Mouse (Mus musculus): ENCODE measurements around the gene Ciart. TPM values are rescaled to one million over a fixed set of nuclear protein-coding genes. Genes with fewer than 3 reads are reported as not detected.
A peak's percentile ranks its signal among the peaks of the same experiment; 100 is the strongest.

Gene Ciart
- polyA plus RNA-seq, 1 experiment: 1.7 TPM

GRCm38 (mm10) chr3:95916760-95917159, 34.7 kb upstream of the Ciart start:
- no peak overlapping the region for H3K27ac ChIP-seq (ENCODE audit: insufficient read depth, low read depth, low read length)
- no peak overlapping the region for H3K4me3 ChIP-seq (ENCODE audit: insufficient read depth, low read length)
- no peak for TF ChIP-seq POLR2A (IDR thresholded peaks at IDR 0.05; ENCODE audit: borderline replicate concordance, low read depth, low read length)
- TF ChIP-seq CTCF (IDR thresholded peaks at IDR 0.05; ENCODE audit: low read depth, low read length): no peak
- H3K4me1 ChIP-seq (ENCODE audit: control insufficient read depth, insufficient read depth, low read length): peaks cover 3% of the 10 kb centered on the region; the same call in 1 of the 2 replicates

- Histone ChIP-seq H3K4me1 (ENCODE audit: control insufficient read depth, insufficient read depth, low read length) (peaks cover 3% of the 10 kb centered on the region; the same call in 1 of the 2 replicates), H3K27ac (ENCODE audit: insufficient read depth, low read depth, low read length) (no peak overlapping the region), H3K4me3 (ENCODE audit: insufficient read depth, low read length) (no peak overlapping the region)
- no peak for TF ChIP-seq CTCF (IDR thresholded peaks at IDR 0.05; ENCODE audit: low read depth, low read length)
- TF ChIP-seq POLR2A (IDR thresholded peaks at IDR 0.05; ENCODE audit: borderline replicate concordance, low read depth, low read length): no peak
Observed at GRCm38 (mm10) chr3:95914706-95915105, 32.7 kb upstream of the Ciart start.

GRCm38 (mm10) chr3:95907613-95908012, 25.6 kb upstream of the Ciart start:
- no peak for TF ChIP-seq POLR2A (IDR thresholded peaks at IDR 0.05; ENCODE audit: borderline replicate concordance, low read depth, low read length)
- no peak for TF ChIP-seq CTCF (IDR thresholded peaks at IDR 0.05; ENCODE audit: low read depth, low read length)
- peaks cover 10% of the 10 kb centered on the region for H3K4me1 ChIP-seq (ENCODE audit: control insufficient read depth, insufficient read depth, low read length)
- H3K27ac ChIP-seq (ENCODE audit: insufficient read depth, low read depth, low read length): no peak overlapping the region
- H3K4me3 ChIP-seq (ENCODE audit: insufficient read depth, low read length): no peak overlapping the region

- Histone ChIP-seq H3K4me1 (ENCODE audit: control insufficient read depth, insufficient read depth, low read length) (peaks cover 10% of the 10 kb centered on the region), H3K4me3 (ENCODE audit: insufficient read depth, low read length) (peak overlapping the region; percentile 31), H3K27ac (ENCODE audit: insufficient read depth, low read depth, low read length) (no peak overlapping the region)
- TF ChIP-seq POLR2A (IDR thresholded peaks at IDR 0.05; ENCODE audit: borderline replicate concordance, low read depth, low read length) (no peak), CTCF (IDR thresholded peaks at IDR 0.05; ENCODE audit: low read depth, low read length) (peak; percentile 98)
Observed at GRCm38 (mm10) chr3:95906860-95907259, 24.8 kb upstream of the Ciart start.

GRCm38 (mm10) chr3:95905940-95906492, 24.0 kb upstream of the Ciart start:
- no peak overlapping the region for H3K27ac ChIP-seq (ENCODE audit: insufficient read depth, low read depth, low read length)
- peaks cover 10% of the 10 kb centered on the region for H3K4me1 ChIP-seq (ENCODE audit: control insufficient read depth, insufficient read depth, low read length)
- TF ChIP-seq CTCF (IDR thresholded peaks at IDR 0.05; ENCODE audit: low read depth, low read length): peak; percentile 52
- TF ChIP-seq POLR2A (IDR thresholded peaks at IDR 0.05; ENCODE audit: borderline replicate concordance, low read depth, low read length): no peak
- H3K4me3 ChIP-seq (ENCODE audit: insufficient read depth, low read length): peak overlapping the region; percentile 31; the same call in 1 of the 2 replicates

GRCm38 (mm10) chr3:95905146-95905939, 23.3 kb upstream of the Ciart start:
- peaks cover 10% of the 10 kb centered on the region for H3K4me1 ChIP-seq (ENCODE audit: control insufficient read depth, insufficient read depth, low read length)
- TF ChIP-seq CTCF (IDR thresholded peaks at IDR 0.05; ENCODE audit: low read depth, low read length): no peak
- H3K4me3 ChIP-seq (ENCODE audit: insufficient read depth, low read length): peak overlapping the region; percentile 27
- no peak overlapping the region for H3K27ac ChIP-seq (ENCODE audit: insufficient read depth, low read depth, low read length)

GRCm38 (mm10) chr3:95904568-95904967, 22.5 kb upstream of the Ciart start, which contains the start of gene Car14:
Car14 (minus strand) TSS chr3:95904691.
- no peak within 1 kb of the TSS for H3K27ac ChIP-seq (ENCODE audit: insufficient read depth, low read depth, low read length)
- no peak for TF ChIP-seq CTCF (IDR thresholded peaks at IDR 0.05; ENCODE audit: low read depth, low read length)
- peaks cover 10% of the 10 kb centered on the region for H3K4me1 ChIP-seq (ENCODE audit: control insufficient read depth, insufficient read depth, low read length)
- H3K4me3 ChIP-seq (ENCODE audit: insufficient read depth, low read length): peak within 1 kb of the TSS; percentile 27

- Histone ChIP-seq H3K4me1 (ENCODE audit: control insufficient read depth, insufficient read depth, low read length) (peaks cover 10% of the 10 kb centered on the region), H3K4me3 (ENCODE audit: insufficient read depth, low read length) (peak overlapping the region; percentile 27), H3K27ac (ENCODE audit: insufficient read depth, low read depth, low read length) (no peak overlapping the region)
- TF ChIP-seq POLR2A (IDR thresholded peaks at IDR 0.05; ENCODE audit: borderline replicate concordance, low read depth, low read length) (no peak), CTCF (IDR thresholded peaks at IDR 0.05; ENCODE audit: low read depth, low read length) (no peak)
Observed at GRCm38 (mm10) chr3:95903753-95904502, 21.9 kb upstream of the Ciart start.

- H3K4me3 ChIP-seq (ENCODE audit: insufficient read depth, low read length): no peak overlapping the region
- TF ChIP-seq POLR2A (IDR thresholded peaks at IDR 0.05; ENCODE audit: borderline replicate concordance, low read depth, low read length) (no peak), CTCF (IDR thresholded peaks at IDR 0.05; ENCODE audit: low read depth, low read length) (no peak)
- H3K27ac ChIP-seq (ENCODE audit: insufficient read depth, low read depth, low read length): no peak overlapping the region
- H3K4me1 ChIP-seq (ENCODE audit: control insufficient read depth, insufficient read depth, low read length): peaks cover 10% of the 10 kb centered on the region
Observed at GRCm38 (mm10) chr3:95902643-95903042, 20.6 kb upstream of the Ciart start.

- H3K4me1 ChIP-seq (ENCODE audit: control insufficient read depth, insufficient read depth, low read length): peaks cover 10% of the 10 kb centered on the region
- TF ChIP-seq CTCF (IDR thresholded peaks at IDR 0.05; ENCODE audit: low read depth, low read length) (no peak), POLR2A (IDR thresholded peaks at IDR 0.05; ENCODE audit: borderline replicate concordance, low read depth, low read length) (no peak)
- no peak overlapping the region for H3K4me3 ChIP-seq (ENCODE audit: insufficient read depth, low read length)
- no peak overlapping the region for H3K27ac ChIP-seq (ENCODE audit: insufficient read depth, low read depth, low read length)
Observed at GRCm38 (mm10) chr3:95902373-95902625, 20.2 kb upstream of the Ciart start.
